Mouse (Mus musculus) embryo, embryonic 11.5 days (tissue): ENCODE results near the gene Skint2.

ENCODE experiments used
- DNase-seq: peaks from one replicate; pipeline ENCODE4 v3.0.0-alpha.2; 2012; ENCODE audit warnings: low read depth, low spot score

Skint2 gene

DNA sequence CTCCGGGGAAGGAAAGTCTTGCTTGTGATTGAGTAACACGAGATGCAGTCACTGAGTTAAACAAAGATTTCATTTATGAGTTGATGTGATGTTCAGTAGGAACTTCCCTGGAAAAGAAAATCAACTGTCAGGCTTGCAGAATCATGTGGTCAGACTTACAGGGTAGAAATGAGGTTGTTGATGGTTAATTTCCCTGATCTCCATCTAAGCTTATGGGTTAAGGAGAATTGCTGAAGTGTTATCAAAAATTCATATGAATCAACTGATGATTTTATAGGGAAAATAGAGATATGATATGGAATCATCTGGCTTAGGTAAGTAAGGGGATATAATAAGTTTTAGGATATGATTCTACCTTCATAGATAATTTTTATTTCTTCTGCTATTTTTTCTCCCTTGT lies at the start of gene Skint2:
TSS of gene Skint2 (plus strand) at position 301 of the 400 bp plus-strand sequence.
- DNase-seq: no peak
